Mouse (Mus musculus) granulocyte monocyte progenitor cell, adult 5-6 weeks (primary cell): Measurements from ENCODE around the gene Exoc3l2. TPM values are rescaled to one million over a fixed set of nuclear protein-coding genes. Genes with fewer than 3 reads are reported as not detected.

Experiments used
- ATAC-seq: replicated peaks from 2 replicates; pipeline ENCODE4 v1.8.0; 2016; ENCODE audit warnings: mild to moderate bottlenecking, moderate TSS enrichment, inconsistent platforms; ENCODE audit not compliant: poor library complexity, severe bottlenecking
- total RNA-seq, 2 experiments: library from RNA; stranded (forward) in 1 of 2; stranded (reverse) in 1 of 2; fragments of 200-712, 200-1000 nt in 1 of 2; fragments of >200 nt in 1 of 2; fragmentation: Nextera tagmentation in 1 of 2; gene quantifications; 2 replicates each; pipeline ENCODE4 v1.2.3; 2014 to 2017

Exoc3l2 gene
- total RNA-seq (2014; fragmentation: Nextera tagmentation) (1.0 and 2.5 TPM in 2 replicates), total RNA-seq (2017) (0.95 TPM in 1 of 2 replicates, not detected in the other)

- ATAC-seq: no peak
These were observed at the start of gene Exoc3l2 for GRCm38 (mm10) chr7:19462884-19463381. Exoc3l2 (plus strand) TSS chr7:19463331.

- no peak for ATAC-seq
These were observed 49.6 kb upstream of the Exoc3l2 start for GRCm38 (mm10) chr7:19413525-19413924.

- peak; percentile 43 for ATAC-seq
These were observed 46.5 kb upstream of the Exoc3l2 start for GRCm38 (mm10) chr7:19416590-19416989.

GRCm38 (mm10) chr7:19420121-19420520, 43.0 kb upstream of the Exoc3l2 start:
- ATAC-seq: no peak

- ATAC-seq: peak; percentile 92
These were observed 42.1 kb upstream of the Exoc3l2 start for GRCm38 (mm10) chr7:19420821-19421636.

GRCm38 (mm10) chr7:19423083-19423482, 40.0 kb upstream of the Exoc3l2 start:
- no peak for ATAC-seq

GRCm38 (mm10) chr7:19424051-19424450, 39.1 kb upstream of the Exoc3l2 start:
- ATAC-seq: no peak

GRCm38 (mm10) chr7:19426349-19426748, 36.8 kb upstream of the Exoc3l2 start:
- ATAC-seq: no peak

GRCm38 (mm10) chr7:19426888-19427287, 36.2 kb upstream of the Exoc3l2 start:
- ATAC-seq: no peak

GRCm38 (mm10) chr7:19427999-19428650, 35.0 kb upstream of the Exoc3l2 start:
- ATAC-seq: no peak

GRCm38 (mm10) chr7:19429726-19430125, 33.4 kb upstream of the Exoc3l2 start:
- ATAC-seq: no peak

GRCm38 (mm10) chr7:19430402-19430801, 32.7 kb upstream of the Exoc3l2 start:
- ATAC-seq: no peak

GRCm38 (mm10) chr7:19432475-19432874, 30.7 kb upstream of the Exoc3l2 start:
- ATAC-seq: 0 out of 2 replicates have a peak, but pooled peaks have one; percentile 30

GRCm38 (mm10) chr7:19436276-19436675, 26.9 kb upstream of the Exoc3l2 start:
- ATAC-seq: no peak

- ATAC-seq: no peak
These were observed 26.1 kb upstream of the Exoc3l2 start for GRCm38 (mm10) chr7:19437048-19437447.

- ATAC-seq: no peak
These were observed 21.6 kb upstream of the Exoc3l2 start for GRCm38 (mm10) chr7:19441448-19442091.

GRCm38 (mm10) chr7:19443344-19443743, 19.8 kb upstream of the Exoc3l2 start:
- ATAC-seq: peak; percentile 72

- no peak for ATAC-seq
These were observed 18.3 kb upstream of the Exoc3l2 start for GRCm38 (mm10) chr7:19444801-19445200.

- ATAC-seq: no peak
These were observed 15.4 kb upstream of the Exoc3l2 start for GRCm38 (mm10) chr7:19447689-19448088.

GRCm38 (mm10) chr7:19449165-19449564, 14.0 kb upstream of the Exoc3l2 start:
- ATAC-seq: no peak

- ATAC-seq: no peak
These were observed 7.9 kb upstream of the Exoc3l2 start for GRCm38 (mm10) chr7:19455186-19455585.
